Mouse (Mus musculus): ENCODE results near the gene Dlgap4. TPM values are rescaled to one million over a fixed set of nuclear protein-coding genes. Genes with fewer than 3 reads are reported as not detected.
"Not testable (repeated sequence)": the region's sequence is repeated elsewhere in the genome, so short reads cannot be mapped to it uniquely, and the experiment has no call there.

The Dlgap4 gene
- polyA plus RNA-seq, 1 experiment from 2014 or later = 70.0 TPM

GRCm38 (mm10) chr2:156781281-156781680 is 167.8 kb downstream of the Dlgap4 start:
- 74% methylated on average over 4 of the region's 4 CpGs for whole genome bisulfite sequencing

GRCm38 (mm10) chr2:156781836-156782480 is 168.5 kb downstream of the Dlgap4 start:
- H3K27ac ChIP-seq = no peak overlapping the region
- 79% methylated on average over 4 of the region's 4 CpGs for WGBS
- peaks cover 4% of the 10 kb centered on the region; the same call in 1 of the 2 replicates for H3K27me3 ChIP-seq
- H3K4me3 ChIP-seq (replicated peaks) = no peak overlapping the region
- no peaks in the 10 kb centered on the region for H3K9me3 ChIP-seq (replicated peaks)
- no peaks in the 10 kb centered on the region for H3K36me3 ChIP-seq
- H3K9ac ChIP-seq = no peak overlapping the region
- peaks cover 32% of the 10 kb centered on the region for H3K4me1 ChIP-seq
- no peak for ATAC-seq (replicated peaks; ENCODE audit: low FRiP score)
- no peak overlapping the region for H3K4me2 ChIP-seq

More at GRCm38 (mm10) chr2:156781281-156781680, 167.8 kb downstream of the Dlgap4 start:
- H3K4me2 ChIP-seq = peak overlapping the region; percentile 38; the same call in 1 of the 2 replicates
- no peak overlapping the region for H3K9ac ChIP-seq
- peaks cover 34% of the 10 kb centered on the region for H3K4me1 ChIP-seq
- no peaks in the 10 kb centered on the region for H3K9me3 ChIP-seq (replicated peaks)
- no peaks in the 10 kb centered on the region for H3K36me3 ChIP-seq
- H3K4me3 ChIP-seq (replicated peaks) = no peak overlapping the region
- H3K27ac ChIP-seq = no peak overlapping the region
- H3K27me3 ChIP-seq = peaks cover 6% of the 10 kb centered on the region; the same call in 1 of the 2 replicates
- ATAC-seq (replicated peaks; ENCODE audit: low FRiP score) = no peak

- H3K36me3 ChIP-seq = no peaks in the 10 kb centered on the region
- peaks cover 26% of the 10 kb centered on the region for H3K4me1 ChIP-seq
- no peak overlapping the region for H3K4me2 ChIP-seq
- no peak overlapping the region for H3K27ac ChIP-seq
- H3K4me3 ChIP-seq (replicated peaks) = no peak overlapping the region
- WGBS = 85% methylated on average over 10 of the region's 10 CpGs
- no peak overlapping the region for H3K9ac ChIP-seq
- H3K9me3 ChIP-seq (replicated peaks) = no peaks in the 10 kb centered on the region
- 0 out of 2 replicates have a peak, but pooled peaks cover 3% of the 10 kb centered on the region for H3K27me3 ChIP-seq
- no peak for ATAC-seq (replicated peaks; ENCODE audit: low FRiP score)
Observed at GRCm38 (mm10) chr2:156782481-156783348, 169.2 kb downstream of the Dlgap4 start.

- H3K9me3 ChIP-seq (replicated peaks) = no peaks in the 10 kb centered on the region
- no peak overlapping the region for H3K4me3 ChIP-seq (replicated peaks)
- H3K4me1 ChIP-seq = peaks cover 21% of the 10 kb centered on the region
- no peaks in the 10 kb centered on the region for H3K36me3 ChIP-seq
- 80% methylated on average over 9 of the region's 9 CpGs for WGBS
- H3K9ac ChIP-seq = no peak overlapping the region
- no peak overlapping the region for H3K4me2 ChIP-seq
- H3K27me3 ChIP-seq = 0 out of 2 replicates have a peak, but pooled peaks cover 3% of the 10 kb centered on the region
- no peak overlapping the region for H3K27ac ChIP-seq
- ATAC-seq (replicated peaks; ENCODE audit: low FRiP score) = no peak
Observed at GRCm38 (mm10) chr2:156783349-156783728, 169.8 kb downstream of the Dlgap4 start.

GRCm38 (mm10) chr2:156784016-156784585 is 170.6 kb downstream of the Dlgap4 start:
- H3K9me3 ChIP-seq (replicated peaks) = no peaks in the 10 kb centered on the region
- 0 out of 2 replicates have a peak, but pooled peaks cover under 1% of the 10 kb centered on the region for H3K27me3 ChIP-seq
- no peaks in the 10 kb centered on the region for H3K36me3 ChIP-seq
- no peak overlapping the region for H3K27ac ChIP-seq
- ATAC-seq (replicated peaks; ENCODE audit: low FRiP score) = no peak
- whole genome bisulfite sequencing = 59% methylated on average over 7 of the region's 7 CpGs
- no peak overlapping the region for H3K4me2 ChIP-seq
- no peak overlapping the region for H3K9ac ChIP-seq
- no peak overlapping the region for H3K4me3 ChIP-seq (replicated peaks)
- H3K4me1 ChIP-seq = peaks cover 16% of the 10 kb centered on the region

GRCm38 (mm10) chr2:156784891-156785290 is 171.4 kb downstream of the Dlgap4 start:
- no peaks in the 10 kb centered on the region for H3K27me3 ChIP-seq
- H3K9ac ChIP-seq = no peak overlapping the region
- no peaks in the 10 kb centered on the region for H3K9me3 ChIP-seq (replicated peaks)
- no peak overlapping the region for H3K27ac ChIP-seq
- H3K4me3 ChIP-seq (replicated peaks) = no peak overlapping the region
- H3K4me2 ChIP-seq = no peak overlapping the region
- peaks cover 13% of the 10 kb centered on the region for H3K4me1 ChIP-seq
- 87% methylated on average over 2 of the region's 2 CpGs for WGBS
- H3K36me3 ChIP-seq = no peaks in the 10 kb centered on the region
- no peak for ATAC-seq (replicated peaks; ENCODE audit: low FRiP score)

- H3K4me3 ChIP-seq (replicated peaks); H3K27ac ChIP-seq; H3K4me1 ChIP-seq; H3K9me3 ChIP-seq (replicated peaks); ATAC-seq (replicated peaks; ENCODE audit: low FRiP score); H3K9ac ChIP-seq; H3K27me3 ChIP-seq; H3K4me2 ChIP-seq; H3K36me3 ChIP-seq: not testable (repeated sequence)
Observed at GRCm38 (mm10) chr2:156786369-156786768, 172.9 kb downstream of the Dlgap4 start.

GRCm38 (mm10) chr2:156787090-156787775 is 173.7 kb downstream of the Dlgap4 start:
- 0 out of 2 replicates have a peak, but pooled peaks cover 7% of the 10 kb centered on the region for H3K9me3 ChIP-seq (replicated peaks)
- H3K4me3 ChIP-seq (replicated peaks) = no peak overlapping the region
- no peak overlapping the region for H3K4me2 ChIP-seq
- WGBS = 89% methylated on average over 5 of the region's 5 CpGs
- H3K36me3 ChIP-seq = no peaks in the 10 kb centered on the region
- no peak overlapping the region for H3K9ac ChIP-seq
- no peak overlapping the region for H3K27ac ChIP-seq
- ATAC-seq (replicated peaks; ENCODE audit: low FRiP score) = no peak
- H3K4me1 ChIP-seq = no peaks in the 10 kb centered on the region
- no peaks in the 10 kb centered on the region for H3K27me3 ChIP-seq

GRCm38 (mm10) chr2:156787776-156788105 is 174.2 kb downstream of the Dlgap4 start:
- no peaks in the 10 kb centered on the region for H3K36me3 ChIP-seq
- H3K9me3 ChIP-seq (replicated peaks) = 0 out of 2 replicates have a peak, but pooled peaks cover 10% of the 10 kb centered on the region
- no peak overlapping the region for H3K9ac ChIP-seq
- 37% methylated on average over 3 of the region's 3 CpGs for WGBS
- no peaks in the 10 kb centered on the region for H3K27me3 ChIP-seq
- no peak overlapping the region for H3K4me3 ChIP-seq (replicated peaks)
- no peak for ATAC-seq (replicated peaks; ENCODE audit: low FRiP score)
- no peaks in the 10 kb centered on the region for H3K4me1 ChIP-seq
- no peak overlapping the region for H3K4me2 ChIP-seq
- no peak overlapping the region for H3K27ac ChIP-seq

GRCm38 (mm10) chr2:156788836-156789235 is 175.3 kb downstream of the Dlgap4 start:
- Histone ChIP-seq H3K36me3 (no peaks in the 10 kb centered on the region), H3K4me1 (no peaks in the 10 kb centered on the region), H3K27ac (no peak overlapping the region), H3K27me3 (no peaks in the 10 kb centered on the region), H3K9ac (no peak overlapping the region), H3K4me2 (no peak overlapping the region), H3K4me3 (replicated peaks) (no peak overlapping the region), H3K9me3 (replicated peaks) (0 out of 2 replicates have a peak, but pooled peaks cover 10% of the 10 kb centered on the region)
- 28% methylated on average over 1 of the region's 1 CpGs for WGBS
- no peak for ATAC-seq (replicated peaks; ENCODE audit: low FRiP score)

- no peak overlapping the region for H3K27ac ChIP-seq
- H3K4me2 ChIP-seq = no peak overlapping the region
- H3K27me3 ChIP-seq = no peaks in the 10 kb centered on the region
- 0 out of 2 replicates have a peak, but pooled peaks cover 6% of the 10 kb centered on the region for H3K4me1 ChIP-seq
- 74% methylated on average over 1 of the region's 1 CpGs for WGBS
- no peak overlapping the region for H3K9ac ChIP-seq
- H3K4me3 ChIP-seq (replicated peaks) = no peak overlapping the region
- H3K36me3 ChIP-seq = no peaks in the 10 kb centered on the region
- no peak for ATAC-seq (replicated peaks; ENCODE audit: low FRiP score)
- no peaks in the 10 kb centered on the region for H3K9me3 ChIP-seq (replicated peaks)
Observed at GRCm38 (mm10) chr2:156798516-156798915, 185.0 kb downstream of the Dlgap4 start.
